In the genomic region with DNA sequence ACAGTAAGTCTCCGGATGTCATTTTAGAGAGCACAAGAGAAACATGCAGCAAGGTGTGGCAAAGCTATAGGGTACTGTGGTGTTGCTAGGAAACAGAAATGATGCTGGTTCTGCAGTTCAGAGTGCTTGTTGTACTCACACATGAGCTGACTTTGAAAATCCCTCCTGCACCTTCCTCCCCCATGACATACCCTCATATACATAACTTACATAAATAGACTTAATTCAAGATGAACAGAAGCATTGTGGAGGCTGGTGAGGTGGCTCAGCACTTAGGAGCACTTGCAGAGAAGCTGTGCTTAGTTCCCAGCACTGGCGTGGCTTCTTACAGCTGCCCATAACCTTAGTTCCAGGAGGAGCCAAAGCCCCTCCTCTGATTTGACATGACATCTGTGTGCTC, we compare ENCODE assay signal across 30 mouse cellular contexts.
A peak's percentile ranks its signal among the peaks of the same experiment; 100 is the strongest.
DNase-seq lines count a peak whose midpoint lies in the region; ATAC-seq lines count a peak whose summit lies in the region.
"Had no signal": no experiment of that assay in that cellular context is flagged by ENCODE, and none has a peak within 500 bp of the region (broad histone marks: within the 10 kb centered on the region; RNA-seq: fewer than 3 reads in every experiment).

No protein-coding gene starts in this region.

- H3K36me3 ChIP-seq in midbrain, embryonic 12.5 days = peaks cover 41% of the 10 kb centered on the region
- H3K36me3 ChIP-seq in midbrain, embryonic 10.5 days = peaks cover 66% of the 10 kb centered on the region

- peak overlapping the region; percentile 25; the same call in 1 of the 2 replicates for H3K27ac ChIP-seq in midbrain, embryonic 12.5 days (replicated peaks)
- no peak overlapping the region for H3K27ac ChIP-seq in midbrain, embryonic 10.5 days (replicated peaks)
- H3K27ac ChIP-seq: embryonic facial prominence, embryonic 12.5 days; embryonic facial prominence, embryonic 15.5 days; heart, adult 2 months; heart, embryonic 10.5 days; heart, embryonic 13.5 days; hindbrain, embryonic 14.5 days; hindbrain, postnatal 0 days had no signal

- peak; percentile 90 for ATAC-seq in frontal cortex, adult (ENCODE audit: low TSS enrichment)
- no peak for ATAC-seq in midbrain, embryonic 12.5 days (ENCODE audit: low FRiP score, low read depth)
- ATAC-seq: forebrain, embryonic 14.5 days; forebrain, postnatal 0 days; hindbrain, postnatal 0 days; inflammation-experienced regulatory T-cells, adult 6 months; Patski had no signal

- H3K4me1 ChIP-seq in midbrain, embryonic 12.5 days = no peaks in the 10 kb centered on the region
- no peaks in the 10 kb centered on the region for H3K4me1 ChIP-seq in midbrain, embryonic 10.5 days
- H3K4me1 ChIP-seq: embryonic facial prominence, embryonic 12.5 days; embryonic facial prominence, embryonic 15.5 days had no signal

- H3K4me2 ChIP-seq in midbrain, embryonic 12.5 days (replicated peaks) = no peak overlapping the region
- H3K4me2 ChIP-seq: embryonic facial prominence, embryonic 12.5 days; embryonic facial prominence, embryonic 15.5 days; heart, embryonic 13.5 days; hindbrain, embryonic 14.5 days had no signal

- no peaks in the 10 kb centered on the region for H3K27me3 ChIP-seq in midbrain, embryonic 12.5 days
- no peaks in the 10 kb centered on the region for H3K27me3 ChIP-seq in midbrain, embryonic 10.5 days (ENCODE audit: low read depth, poor library complexity, severe bottlenecking)
- H3K27me3 ChIP-seq: CH12.LX; embryonic facial prominence, embryonic 12.5 days; embryonic facial prominence, embryonic 15.5 days; heart, embryonic 13.5 days; Patski had no signal

- H3K9ac ChIP-seq in midbrain, embryonic 12.5 days (replicated peaks) = no peak overlapping the region
- H3K9ac ChIP-seq: embryonic facial prominence, embryonic 12.5 days; embryonic facial prominence, embryonic 15.5 days; forebrain, postnatal 0 days; heart, embryonic 13.5 days; hindbrain, embryonic 14.5 days had no signal

- no peak overlapping the region for H3K4me3 ChIP-seq in midbrain, embryonic 12.5 days
- H3K4me3 ChIP-seq in midbrain, embryonic 10.5 days = no peak overlapping the region
- H3K4me3 ChIP-seq: embryonic facial prominence, embryonic 12.5 days; embryonic facial prominence, embryonic 15.5 days; heart, adult 2 months; heart, embryonic 10.5 days; heart, embryonic 13.5 days had no signal

- 86% methylated on average over 2 of the region's 2 CpGs for WGBS in midbrain, embryonic 12.5 days
- 90% methylated on average over 2 of the region's 2 CpGs for WGBS in midbrain, embryonic 10.5 days

- no peaks in the 10 kb centered on the region for H3K9me3 ChIP-seq in midbrain, embryonic 12.5 days
- no peaks in the 10 kb centered on the region for H3K9me3 ChIP-seq in midbrain, embryonic 10.5 days (replicated peaks)
- H3K9me3 ChIP-seq: embryonic facial prominence, embryonic 12.5 days; embryonic facial prominence, embryonic 15.5 days; G1E; heart, embryonic 10.5 days; heart, embryonic 13.5 days had no signal

- DNase-seq in frontal cortex, adult 2 months (ENCODE audit: extremely low spot score in 1 of 2, low spot score in 1 of 2) = no peak
- no peak for DNase-seq in midbrain, embryonic 10.5 days (ENCODE audit: low spot score)
- peak; percentile 76 for DNase-seq in brain, adult 2 months (ENCODE audit: low read depth, low spot score)
- DNase-seq in cerebellum, adult 9-11 months = no peak
- DNase-seq: adrenal gland, postnatal 10 days; adrenal gland, postnatal 36 days; B cell, adult 2 months; cerebellum, adult 11 months; cerebellum, adult 2 months; cerebellum, postnatal 10 days; cerebellum, postnatal 36 days; forebrain, postnatal 0 days; gastrocnemius, postnatal 10 days; gastrocnemius, postnatal 36 days; heart, adult 2 months; heart, postnatal 14 days; heart, postnatal 4 days had no signal
